29 mouse cellular contexts compared by ENCODE assay signal in genomic region chr2:84113562-84113961, GRCm38 (mm10).
DNase-seq lines count a peak whose midpoint lies in the region; ATAC-seq and TF ChIP-seq lines count a peak whose summit lies in the region.
"Had no signal": no experiment of that assay in that cellular context is flagged by ENCODE, and none has a peak within 500 bp of the region (broad histone marks: within the 10 kb centered on the region; RNA-seq: fewer than 3 reads in every experiment).

No protein-coding gene starts in this region.

- H3K27me3 ChIP-seq in lung, postnatal 0 days (replicated peaks; ENCODE audit: insufficient read depth, low read length) = no peaks in the 10 kb centered on the region
- H3K27me3 ChIP-seq: CH12.LX; embryonic facial prominence, embryonic 12.5 days; limb, embryonic 15.5 days; midbrain, embryonic 15.5 days; stomach, embryonic 15.5 days had no signal

- H3K4me3 ChIP-seq in lung, postnatal 0 days (ENCODE audit: low read depth, low read length) = no peak overlapping the region
- no peak overlapping the region for H3K4me3 ChIP-seq in macrophage (ENCODE audit: inconsistent target)
- H3K4me3 ChIP-seq: embryonic facial prominence, embryonic 12.5 days; heart, embryonic 10.5 days; layer of hippocampus, adult 2 months; limb, embryonic 10.5 days; limb, embryonic 15.5 days; midbrain, embryonic 10.5 days; midbrain, embryonic 15.5 days; stomach, embryonic 15.5 days had no signal

- no peak overlapping the region for H3K4me2 ChIP-seq in lung, postnatal 0 days (replicated peaks; ENCODE audit: low read depth, low read length)
- H3K4me2 ChIP-seq: embryonic facial prominence, embryonic 12.5 days; hindbrain, embryonic 14.5 days; limb, embryonic 15.5 days; midbrain, embryonic 15.5 days; stomach, embryonic 15.5 days had no signal

- H3K4me1 ChIP-seq in lung, postnatal 0 days (ENCODE audit: insufficient read depth, low read depth, low read length) = no peaks in the 10 kb centered on the region
- H3K4me1 ChIP-seq: embryonic facial prominence, embryonic 12.5 days; heart, embryonic 10.5 days; limb, embryonic 10.5 days; limb, embryonic 15.5 days; midbrain, embryonic 10.5 days; midbrain, embryonic 15.5 days; stomach, embryonic 15.5 days had no signal

- WGBS in lung, postnatal 0 days = 31% methylated on average over 6 of the region's 6 CpGs
- WGBS in macrophage (ENCODE audit: missing documents) = 31% methylated on average over 6 of the region's 6 CpGs

- H3K27ac ChIP-seq in lung, postnatal 0 days (ENCODE audit: low read length) = no peak overlapping the region
- 0 out of 2 replicates have a peak overlapping the region, but pooled peaks have one; percentile 12 for H3K27ac ChIP-seq in macrophage
- H3K27ac ChIP-seq: embryonic facial prominence, embryonic 12.5 days; heart, embryonic 10.5 days; hindbrain, embryonic 14.5 days; layer of hippocampus, adult 2 months; limb, embryonic 10.5 days; limb, embryonic 15.5 days; liver, embryonic 14.5 days; midbrain, embryonic 10.5 days; midbrain, embryonic 15.5 days; stomach, embryonic 15.5 days had no signal

- no peaks in the 10 kb centered on the region for H3K9me3 ChIP-seq in lung, postnatal 0 days (ENCODE audit: low read length)
- H3K9me3 ChIP-seq: embryonic facial prominence, embryonic 12.5 days; heart, embryonic 10.5 days; limb, embryonic 10.5 days; limb, embryonic 15.5 days; midbrain, embryonic 10.5 days; midbrain, embryonic 15.5 days; stomach, embryonic 15.5 days had no signal

- no peak for ATAC-seq in lung, postnatal 0 days
- ATAC-seq in common myeloid progenitor, adult 5-6 weeks (replicated peaks; ENCODE audit: low read depth, poor library complexity, severe bottlenecking) = peak; percentile 76
- ATAC-seq: activated CD4-positive, CD25-positive, alpha-beta regulatory T cell, adult 4 months; forebrain, embryonic 14.5 days; midbrain, embryonic 15.5 days had no signal

- H3K79me2 ChIP-seq in macrophage (ENCODE audit: inconsistent target) = no peaks in the 10 kb centered on the region

- no peaks in the 10 kb centered on the region for H3K36me3 ChIP-seq in lung, postnatal 0 days (ENCODE audit: insufficient read depth, low read length)
- no peaks in the 10 kb centered on the region for H3K36me3 ChIP-seq in macrophage (ENCODE audit: inconsistent target)
- H3K36me3 ChIP-seq: embryonic facial prominence, embryonic 12.5 days; heart, embryonic 10.5 days; limb, embryonic 10.5 days; limb, embryonic 15.5 days; midbrain, embryonic 10.5 days; midbrain, embryonic 15.5 days; stomach, embryonic 15.5 days had no signal

- peak; percentile 2 to 16 for DNase-seq in kidney, adult 8-10 months
- no peak for DNase-seq in kidney, postnatal 4 days
- peak; percentile 5 for DNase-seq in lung, postnatal 0 days (ENCODE audit: low spot score)
- no peak for DNase-seq in lung, adult 18-20 months
- DNase-seq in frontal cortex, adult 2 months (ENCODE audit: extremely low spot score in 1 of 2, low spot score in 1 of 2) = no peak
- DNase-seq in cerebellum, adult 9-10 months = no peak
- DNase-seq: adrenal gland, adult 2 months; cerebellum, adult 8-10 months; cerebellum, postnatal 36 days; embryo, embryonic 11 days; gastrocnemius, postnatal 36 days; kidney, adult 18-20 months; kidney, postnatal 14 days; right cerebral cortex, postnatal 25 days had no signal

- no peak overlapping the region for H3K9ac ChIP-seq in lung, postnatal 0 days (replicated peaks; ENCODE audit: low read depth)
- H3K9ac ChIP-seq: embryonic facial prominence, embryonic 12.5 days; hindbrain, embryonic 14.5 days; limb, embryonic 15.5 days; liver, embryonic 14.5 days; midbrain, embryonic 15.5 days; stomach, embryonic 15.5 days had no signal

- no peak for TF ChIP-seq CTCF in lung, postnatal 0 days (IDR thresholded peaks at IDR 0.05)

- TF ChIP-seq EP300 in lung, postnatal 0 days (IDR thresholded peaks at IDR 0.05) = no peak

Comparison
In these comparisons a context has a peak if more than half of its experiments do, and no peak if none do; other contexts are left out.
1. DNase-seq: peak in kidney, adult 8-10 months (2 of 2) and lung, postnatal 0 days (single experiment); none in kidney, postnatal 4 days (0 of 2), lung, adult 18-20 months (0 of 2), frontal cortex, adult 2 months (0 of 2) and cerebellum, adult 9-10 months (single experiment).